Mouse (Mus musculus): ENCODE results near the gene Fam50b.

DNA sequence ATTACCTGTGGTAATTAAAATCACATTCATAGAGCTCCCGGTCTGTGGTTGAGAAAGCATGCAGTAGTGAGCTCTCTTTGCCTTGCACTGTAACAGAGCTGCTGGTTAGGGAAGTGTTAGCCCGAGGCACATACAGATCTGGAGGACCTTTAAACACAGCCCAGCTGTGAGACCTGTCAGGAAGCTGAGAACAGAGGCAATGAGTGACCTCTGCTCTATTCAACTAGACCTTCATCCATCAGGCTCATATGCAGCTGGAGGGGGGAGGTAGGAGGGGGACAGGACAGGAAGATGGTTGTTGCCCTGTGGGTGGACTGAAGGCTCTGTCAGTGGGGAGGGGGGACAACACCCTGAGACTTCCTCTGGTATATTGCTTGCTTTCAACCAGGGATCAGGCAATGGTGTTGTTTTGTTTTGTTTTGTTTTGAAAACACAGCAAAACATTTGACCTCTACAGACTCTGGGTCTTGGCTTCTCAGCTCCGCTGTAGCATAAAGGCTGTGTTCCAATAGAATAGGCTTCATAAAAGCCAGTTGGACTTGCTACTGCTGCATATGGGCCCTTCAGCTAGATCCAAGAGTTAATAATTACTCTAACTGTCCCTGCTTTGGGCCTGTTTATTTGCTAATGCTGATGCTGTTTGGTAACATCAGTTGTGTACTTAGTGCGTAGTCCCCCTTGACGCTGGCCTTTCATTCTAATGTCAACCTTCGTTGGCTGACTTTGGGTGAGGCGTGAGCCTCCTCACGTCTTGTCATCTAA, 9.6 kb upstream of the Fam50b start:
- TF ChIP-seq ZC3H11A (IDR thresholded peaks at IDR 0.05; ENCODE audit: borderline replicate concordance, low read depth, low read length): no peak
- no peak for TF ChIP-seq HCFC1 (IDR thresholded peaks at IDR 0.05; ENCODE audit: borderline replicate concordance, insufficient read depth, low read length)
- TF ChIP-seq CHD2 (IDR thresholded peaks at IDR 0.05; ENCODE audit: low read depth, low read length): no peak
- TF ChIP-seq MAFK (IDR thresholded peaks at IDR 0.05; ENCODE audit: insufficient read depth, low read depth, low read length): no peak
- no peak for TF ChIP-seq ZNF384 (IDR thresholded peaks at IDR 0.05; ENCODE audit: low read depth, low read length)
